Comparison of ENCODE assay signal across 13 mouse cellular contexts in the genomic region with DNA sequence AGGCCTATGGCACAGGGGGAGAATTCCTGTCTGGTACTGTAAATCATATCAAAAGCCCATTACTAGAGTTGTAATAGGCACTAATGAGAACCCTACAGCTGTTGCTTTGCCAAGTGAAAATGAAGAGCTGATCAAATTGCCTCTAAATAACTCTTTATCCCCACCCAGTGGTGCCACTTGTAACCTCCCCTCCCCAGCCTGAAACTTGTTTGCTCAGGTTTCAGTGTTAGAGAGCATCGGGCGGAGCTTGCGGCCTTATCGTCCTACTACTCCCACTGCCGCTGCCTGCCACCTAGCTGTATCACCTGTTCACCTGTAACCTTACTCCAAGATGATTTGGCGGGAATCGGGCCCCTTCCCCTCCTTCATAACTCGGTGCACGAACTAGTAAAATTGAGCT. TPM values are rescaled to one million over a fixed set of nuclear protein-coding genes. Genes with fewer than 3 reads are reported as not detected.
DNase-seq lines count a peak whose midpoint lies in the region; ATAC-seq and TF ChIP-seq lines count a peak whose summit lies in the region.
"Had no signal": no experiment of that assay in that cellular context is flagged by ENCODE, and none has a peak within 500 bp of the region (broad histone marks: within the 10 kb centered on the region; RNA-seq: fewer than 3 reads in every experiment).

No protein-coding gene starts in this region.

- ATAC-seq in lung, embryonic 14.5 days (ENCODE audit: insufficient read depth): no peak
- ATAC-seq: forebrain, embryonic 16.5 days had no signal

- no peak overlapping the region for H3K4me2 ChIP-seq in lung, embryonic 14.5 days
- H3K4me2 ChIP-seq: embryonic facial prominence, embryonic 12.5 days; hindbrain, embryonic 13.5 days had no signal

- WGBS in lung, embryonic 14.5 days: 34% methylated on average over 9 of the region's 9 CpGs

- no peak overlapping the region for H3K9ac ChIP-seq in lung, embryonic 14.5 days
- H3K9ac ChIP-seq: embryonic facial prominence, embryonic 12.5 days; hindbrain, embryonic 13.5 days had no signal

- DNase-seq in urinary bladder, postnatal 14 days (ENCODE audit: low spot score): peak; percentile 43
- DNase-seq in urinary bladder, postnatal 10 days (ENCODE audit: low spot score): no peak
- DNase-seq in embryo, embryonic 9.5 days (ENCODE audit: extremely low spot score): peak; percentile 3
- peak; percentile 39 for DNase-seq in lung, embryonic 14.5 days
- no peak for DNase-seq in left cerebral cortex, adult 18-20 months (ENCODE audit: low spot score in 2 of 2)
- no peak for DNase-seq in right cerebral cortex, postnatal 36 days (ENCODE audit: low spot score in 2 of 2)
- no peak for DNase-seq in MN1 (ENCODE audit: low spot score)

- no peak overlapping the region for H3K4me3 ChIP-seq in lung, embryonic 14.5 days (ENCODE audit: low read depth, low read length)
- H3K4me3 ChIP-seq: embryonic facial prominence, embryonic 12.5 days; heart, embryonic 10.5 days; hindbrain, embryonic 13.5 days had no signal

- no peaks in the 10 kb centered on the region for H3K27me3 ChIP-seq in lung, embryonic 14.5 days (ENCODE audit: insufficient read depth, low read length)
- H3K27me3 ChIP-seq: embryonic facial prominence, embryonic 12.5 days; hindbrain, embryonic 13.5 days had no signal

- H3K9me3 ChIP-seq in lung, embryonic 14.5 days (ENCODE audit: low read depth, low read length): no peaks in the 10 kb centered on the region
- H3K9me3 ChIP-seq: embryonic facial prominence, embryonic 12.5 days; G1E; heart, embryonic 10.5 days; hindbrain, embryonic 13.5 days had no signal

- no peak overlapping the region for H3K27ac ChIP-seq in lung, embryonic 14.5 days (ENCODE audit: low read depth)
- H3K27ac ChIP-seq: embryonic facial prominence, embryonic 12.5 days; heart, embryonic 10.5 days; hindbrain, embryonic 13.5 days had no signal

- no peaks in the 10 kb centered on the region for H3K36me3 ChIP-seq in lung, embryonic 14.5 days (ENCODE audit: insufficient read depth)
- H3K36me3 ChIP-seq: embryonic facial prominence, embryonic 12.5 days; G1E; heart, embryonic 10.5 days; hindbrain, embryonic 13.5 days had no signal

- 0 out of 2 replicates have a peak, but pooled peaks have one; percentile 13 for TF ChIP-seq CTCF in lung, embryonic 14.5 days (IDR thresholded peaks at IDR 0.05; ENCODE audit: low read depth)

- H3K4me1 ChIP-seq in lung, embryonic 14.5 days (ENCODE audit: insufficient read depth): no peaks in the 10 kb centered on the region
- H3K4me1 ChIP-seq: embryonic facial prominence, embryonic 12.5 days; heart, embryonic 10.5 days; hindbrain, embryonic 13.5 days had no signal

RNA-seq across cellular contexts. Expression of a gene that starts 11.9 kb away (rescaled TPM):
- not detected in 2 replicates for polyA plus RNA-seq in lung, embryonic 14.5 days (2014; fragmentation: Nextera tagmentation; extraction: Ambion mirVana)
- not detected for total RNA-seq in left cerebral cortex, adult 18-20 months (2021)
- total RNA-seq: G1E had no signal
- polyA plus RNA-seq: embryonic facial prominence, embryonic 12.5 days; forebrain, embryonic 16.5 days; G1E; heart, embryonic 10.5 days; hindbrain, embryonic 13.5 days had no signal

RNA-seq across cellular contexts. Expression of a gene that starts 42.6 kb away (rescaled TPM):
- polyA plus RNA-seq in lung, embryonic 14.5 days (2014; fragmentation: Nextera tagmentation; extraction: Ambion mirVana): 21.7 and 22.9 TPM in 2 replicates
- 10 to 100 TPM; 27.6 to 28.8 TPM for total RNA-seq in left cerebral cortex, adult 18-20 months (2021)
- total RNA-seq: G1E; monocyte, adult 5-6 weeks had no signal
- polyA plus RNA-seq: G1E had no signal

RNA-seq across cellular contexts. Expression of a gene that starts 52.3 kb away (rescaled TPM):
- polyA plus RNA-seq in lung, embryonic 14.5 days (2014; fragmentation: Nextera tagmentation; extraction: Ambion mirVana): 235 and 246 TPM in 2 replicates
- 100 to 1,000 TPM; 216 to 218 TPM for total RNA-seq in left cerebral cortex, adult 18-20 months (2021)

RNA-seq across cellular contexts. Expression of a gene that starts 55.1 kb away (rescaled TPM):
- 1.7 and 1.8 TPM in 2 replicates for polyA plus RNA-seq in lung, embryonic 14.5 days (2014; fragmentation: Nextera tagmentation; extraction: Ambion mirVana)
- not detected for total RNA-seq in left cerebral cortex, adult 18-20 months (2021)
- total RNA-seq: G1E; monocyte, adult 5-6 weeks had no signal
- polyA plus RNA-seq: G1E had no signal

Comparison
In these comparisons a context has a peak if more than half of its experiments do, and no peak if none do; other contexts are left out.
1. DNase-seq: peak in urinary bladder, postnatal 14 days (single experiment), embryo, embryonic 9.5 days (single experiment) and lung, embryonic 14.5 days (single experiment); none in urinary bladder, postnatal 10 days (single experiment), left cerebral cortex, adult 18-20 months (0 of 2), right cerebral cortex, postnatal 36 days (0 of 2) and MN1 (single experiment).